Mouse (Mus musculus) hindbrain, embryonic 15.5 days (tissue): ENCODE measurements around the gene Kcnh7. TPM values are rescaled to one million over a fixed set of nuclear protein-coding genes. Genes with fewer than 3 reads are reported as not detected.

Experiments used
- ATAC-seq: fragments of 200-750 bp; cut with Nextera tagmentation; 2 replicates; pipeline ENCODE4 v1.8.0; 2017; ENCODE audit warnings: low read depth, moderate number of reproducible peaks, moderate TSS enrichment; ENCODE audit not compliant: low FRiP score
- H3K27ac ChIP-seq: fragments of 300-500 bp; sonication (generic); replicated peaks from 2 replicates; pipeline ENCODE4 v1.5.1; 2015; ENCODE audit warnings: mild to moderate bottlenecking, inconsistent platforms
- H3K27me3 ChIP-seq: fragments of 300-500 bp; sonication (generic); 2 replicates; pipeline ENCODE4 v1.6.1; 2015; ENCODE audit warnings: control low read depth, inconsistent platforms
- H3K36me3 ChIP-seq: fragments of 300-500 bp; sonication (generic); 2 replicates; pipeline ENCODE4 v1.6.1; 2015; ENCODE audit warnings: control low read depth, inconsistent platforms
- H3K4me1 ChIP-seq: fragments of 300-500 bp; sonication (generic); replicated peaks from 2 replicates; pipeline ENCODE4 v1.6.1; 2015; ENCODE audit warnings: control low read depth, inconsistent platforms
- H3K4me2 ChIP-seq: fragments of 300-500 bp; sonication (generic); 2 replicates; pipeline ENCODE4 v1.6.1; 2015; ENCODE audit warnings: moderate library complexity, mild to moderate bottlenecking, inconsistent platforms
- H3K4me3 ChIP-seq: fragments of 300-500 bp; sonication (generic); 2 replicates; pipeline ENCODE4 v1.5.1; 2015; ENCODE audit warnings: mild to moderate bottlenecking, inconsistent platforms
- H3K9ac ChIP-seq: fragments of 300-500 bp; sonication (generic); 2 replicates; pipeline ENCODE4 v1.6.1; 2015; ENCODE audit warnings: inconsistent platforms
- H3K9me3 ChIP-seq: fragments of 300-500 bp; sonication (generic); 2 replicates; pipeline ENCODE4 v1.6.1; 2016; ENCODE audit warnings: control low read depth, inconsistent platforms
- WGBS: fragments of 180-500 bp; shearing (Covaris S2); methylation state at CpG from one replicate; pipeline ENCODE4 v1.1.7; 2015; 5-methylcytosine and 5-hydroxymethylcytosine counted together
- polyA plus RNA-seq: library from polyadenylated mRNA; unstranded; fragments of >200 nt; fragmentation: Nextera tagmentation; extraction: Ambion mirVana; gene quantifications from 2 replicates; pipeline ENCODE4 v1.2.1, GENCODE M21; 2015

Kcnh7 gene
- polyA plus RNA-seq, 1 experiment from 2014 or later = 10.3 TPM

- H3K4me3 ChIP-seq = no peak overlapping the region
- no peaks in the 10 kb centered on the region for H3K4me1 ChIP-seq
- no peaks in the 10 kb centered on the region for H3K36me3 ChIP-seq
- WGBS = 87% methylated on average over 2 of the region's 2 CpGs
- H3K9ac ChIP-seq = no peak overlapping the region
- ATAC-seq = no peak
- no peaks in the 10 kb centered on the region for H3K9me3 ChIP-seq
- H3K4me2 ChIP-seq = no peak overlapping the region
- H3K27me3 ChIP-seq = no peaks in the 10 kb centered on the region
- H3K27ac ChIP-seq = no peak overlapping the region
Observed at GRCm38 (mm10) chr2:63090447-63090846, 93.6 kb downstream of the Kcnh7 start.

GRCm38 (mm10) chr2:63058386-63058785 is 125.7 kb downstream of the Kcnh7 start:
- H3K27me3 ChIP-seq = no peaks in the 10 kb centered on the region
- H3K9me3 ChIP-seq = no peaks in the 10 kb centered on the region
- H3K9ac ChIP-seq = no peak overlapping the region
- no peak overlapping the region for H3K27ac ChIP-seq
- H3K36me3 ChIP-seq = no peaks in the 10 kb centered on the region
- 85% methylated on average over 2 of the region's 2 CpGs for WGBS
- no peak overlapping the region for H3K4me3 ChIP-seq
- H3K4me2 ChIP-seq = no peak overlapping the region
- ATAC-seq = no peak
- no peaks in the 10 kb centered on the region for H3K4me1 ChIP-seq

- ATAC-seq = no peak
Observed at GRCm38 (mm10) chr2:63049884-63050283, 134.2 kb downstream of the Kcnh7 start.

GRCm38 (mm10) chr2:63039718-63040117 is 144.4 kb downstream of the Kcnh7 start:
- Histone ChIP-seq H3K27me3 (no peaks in the 10 kb centered on the region), H3K4me1 (no peaks in the 10 kb centered on the region), H3K9ac (no peak overlapping the region), H3K27ac (no peak overlapping the region), H3K4me2 (no peak overlapping the region), H3K36me3 (no peaks in the 10 kb centered on the region), H3K4me3 (no peak overlapping the region), H3K9me3 (no peaks in the 10 kb centered on the region)
- WGBS = 99% methylated on average over 3 of the region's 3 CpGs
- ATAC-seq = no peak

More at GRCm38 (mm10) chr2:63049884-63050283, 134.2 kb downstream of the Kcnh7 start:
- H3K4me3 ChIP-seq = no peak overlapping the region
- 84% methylated on average over 3 of the region's 3 CpGs for WGBS
- H3K4me1 ChIP-seq = no peaks in the 10 kb centered on the region
- no peak overlapping the region for H3K27ac ChIP-seq
- no peaks in the 10 kb centered on the region for H3K36me3 ChIP-seq
- H3K9ac ChIP-seq = no peak overlapping the region
- no peak overlapping the region for H3K4me2 ChIP-seq
- H3K9me3 ChIP-seq = no peaks in the 10 kb centered on the region
- H3K27me3 ChIP-seq = no peaks in the 10 kb centered on the region

- Histone ChIP-seq H3K4me3 (no peak overlapping the region), H3K4me2 (no peak overlapping the region), H3K9me3 (no peaks in the 10 kb centered on the region), H3K36me3 (no peaks in the 10 kb centered on the region), H3K27ac (no peak overlapping the region), H3K27me3 (no peaks in the 10 kb centered on the region), H3K4me1 (no peaks in the 10 kb centered on the region), H3K9ac (no peak overlapping the region)
- no peak for ATAC-seq
Observed at GRCm38 (mm10) chr2:63014909-63015308, 169.2 kb downstream of the Kcnh7 start.

GRCm38 (mm10) chr2:63009141-63009540 is 174.9 kb downstream of the Kcnh7 start:
- Histone ChIP-seq H3K9ac (no peak overlapping the region), H3K36me3 (no peaks in the 10 kb centered on the region), H3K4me3 (no peak overlapping the region), H3K9me3 (no peaks in the 10 kb centered on the region), H3K4me1 (no peaks in the 10 kb centered on the region), H3K27ac (no peak overlapping the region), H3K4me2 (no peak overlapping the region), H3K27me3 (no peaks in the 10 kb centered on the region)
- WGBS = 88% methylated on average over 4 of the region's 4 CpGs
- ATAC-seq = no peak

GRCm38 (mm10) chr2:63002784-63003183 is 181.3 kb downstream of the Kcnh7 start:
- no peak overlapping the region for H3K4me2 ChIP-seq
- no peak overlapping the region for H3K4me3 ChIP-seq
- no peak overlapping the region for H3K27ac ChIP-seq
- no peaks in the 10 kb centered on the region for H3K9me3 ChIP-seq
- H3K9ac ChIP-seq = no peak overlapping the region
- H3K4me1 ChIP-seq = no peaks in the 10 kb centered on the region
- WGBS = 91% methylated on average over 1 of the region's 1 CpGs
- ATAC-seq = no peak
- H3K27me3 ChIP-seq = no peaks in the 10 kb centered on the region
- no peaks in the 10 kb centered on the region for H3K36me3 ChIP-seq

GRCm38 (mm10) chr2:62997692-62998091 is 186.4 kb downstream of the Kcnh7 start:
- Histone ChIP-seq H3K9me3 (no peaks in the 10 kb centered on the region), H3K27me3 (no peaks in the 10 kb centered on the region), H3K36me3 (no peaks in the 10 kb centered on the region), H3K4me3 (no peak overlapping the region), H3K9ac (no peak overlapping the region), H3K4me1 (no peaks in the 10 kb centered on the region), H3K27ac (no peak overlapping the region), H3K4me2 (no peak overlapping the region)
- no peak for ATAC-seq
- WGBS = 75% methylated on average over 2 of the region's 2 CpGs

GRCm38 (mm10) chr2:62988616-62989015 is 195.5 kb downstream of the Kcnh7 start:
- no peak for ATAC-seq
- Histone ChIP-seq H3K36me3 (no peaks in the 10 kb centered on the region), H3K27me3 (no peaks in the 10 kb centered on the region), H3K9me3 (no peaks in the 10 kb centered on the region), H3K27ac (no peak overlapping the region), H3K4me1 (no peaks in the 10 kb centered on the region), H3K9ac (no peak overlapping the region), H3K4me2 (no peak overlapping the region), H3K4me3 (no peak overlapping the region)

- 60% methylated on average over 2 of the region's 2 CpGs for WGBS
- ATAC-seq = no peak
- no peak overlapping the region for H3K4me3 ChIP-seq
Observed at GRCm38 (mm10) chr2:62983936-62984335, 200.2 kb downstream of the Kcnh7 start.

GRCm38 (mm10) chr2:62935273-62935874 is 248.7 kb downstream of the Kcnh7 start:
- no peaks in the 10 kb centered on the region for H3K36me3 ChIP-seq
- ATAC-seq = no peak
- 69% methylated on average over 1 of the region's 1 CpGs for WGBS

More at GRCm38 (mm10) chr2:62983936-62984335, 200.2 kb downstream of the Kcnh7 start:
- Histone ChIP-seq H3K27ac (no peak overlapping the region), H3K27me3 (no peaks in the 10 kb centered on the region), H3K36me3 (no peaks in the 10 kb centered on the region), H3K9me3 (no peaks in the 10 kb centered on the region), H3K9ac (no peak overlapping the region), H3K4me1 (no peaks in the 10 kb centered on the region), H3K4me2 (no peak overlapping the region)

GRCm38 (mm10) chr2:62928494-62928893 is 255.6 kb downstream of the Kcnh7 start:
- Histone ChIP-seq H3K9me3 (no peaks in the 10 kb centered on the region), H3K27ac (no peak overlapping the region), H3K9ac (no peak overlapping the region), H3K4me1 (no peaks in the 10 kb centered on the region), H3K4me2 (no peak overlapping the region), H3K27me3 (no peaks in the 10 kb centered on the region), H3K4me3 (no peak overlapping the region), H3K36me3 (no peaks in the 10 kb centered on the region)
- 80% methylated on average over 3 of the region's 3 CpGs for WGBS
- no peak for ATAC-seq

More at GRCm38 (mm10) chr2:62935273-62935874, 248.7 kb downstream of the Kcnh7 start:
- no peak overlapping the region for H3K27ac ChIP-seq
- no peak overlapping the region for H3K4me3 ChIP-seq
- no peaks in the 10 kb centered on the region for H3K27me3 ChIP-seq
- H3K4me2 ChIP-seq = no peak overlapping the region
- no peaks in the 10 kb centered on the region for H3K9me3 ChIP-seq
- no peaks in the 10 kb centered on the region for H3K4me1 ChIP-seq
- H3K9ac ChIP-seq = no peak overlapping the region

- Histone ChIP-seq H3K27me3 (no peaks in the 10 kb centered on the region), H3K4me3 (no peak overlapping the region), H3K4me1 (no peaks in the 10 kb centered on the region), H3K9ac (no peak overlapping the region), H3K36me3 (no peaks in the 10 kb centered on the region), H3K4me2 (no peak overlapping the region), H3K27ac (no peak overlapping the region), H3K9me3 (no peaks in the 10 kb centered on the region)
- 48% methylated on average over 3 of the region's 3 CpGs for WGBS
- ATAC-seq = no peak
Observed at GRCm38 (mm10) chr2:62928065-62928464, 256.0 kb downstream of the Kcnh7 start.
